Mouse (Mus musculus) splenic B cell, adult 2 months (primary cell): Measurements from ENCODE around the gene Cask.

Experiments
- DNase-seq: peaks from one replicate; pipeline ENCODE4 v3.0.0-alpha.2; 2011; ENCODE audit warnings: low read depth, low spot score
- H3K27me3 ChIP-seq: 2 replicates; pipeline ENCODE4 v1.6.1; 2012; ENCODE audit warnings: mild to moderate bottlenecking, low read length, moderate library complexity, mixed read lengths; ENCODE audit not compliant: control insufficient read depth, poor library complexity, insufficient read depth, severe bottlenecking
- H3K36me3 ChIP-seq: 2 replicates; pipeline ENCODE4 v1.6.1; 2012; ENCODE audit warnings: mild to moderate bottlenecking, low read length, moderate library complexity, mixed read lengths; ENCODE audit not compliant: control insufficient read depth, poor library complexity, insufficient read depth, severe bottlenecking

Gene Cask

GRCm38 (mm10) chrX:13552288-13552687 is 298.9 kb downstream of the Cask start:
- Histone ChIP-seq H3K27me3 (no peaks in the 10 kb centered on the region), H3K36me3 (no peaks in the 10 kb centered on the region)
- peak; percentile 2 for DNase-seq

DNA sequence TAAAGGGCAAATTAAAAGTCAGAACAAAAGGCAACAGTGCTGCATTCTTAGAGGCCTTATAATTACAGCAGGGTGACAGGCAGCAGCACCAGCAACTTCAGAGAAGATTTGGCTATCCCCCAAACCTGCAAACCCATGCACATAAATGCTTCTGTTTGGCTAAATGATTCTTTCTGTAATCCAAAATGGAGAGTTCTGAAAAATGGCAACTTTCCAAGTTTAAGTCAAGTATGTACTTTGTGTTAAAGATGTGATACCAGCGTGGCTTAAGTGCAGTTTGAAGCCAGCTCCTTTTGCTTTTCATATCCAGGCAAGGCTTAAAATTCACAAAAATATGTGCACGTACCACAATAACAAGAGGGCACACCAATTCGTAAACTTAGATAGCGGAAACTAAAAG is 299.6 kb downstream of the Cask start:
- no peaks in the 10 kb centered on the region for H3K36me3 ChIP-seq
- no peaks in the 10 kb centered on the region for H3K27me3 ChIP-seq
- DNase-seq = no peak

DNA sequence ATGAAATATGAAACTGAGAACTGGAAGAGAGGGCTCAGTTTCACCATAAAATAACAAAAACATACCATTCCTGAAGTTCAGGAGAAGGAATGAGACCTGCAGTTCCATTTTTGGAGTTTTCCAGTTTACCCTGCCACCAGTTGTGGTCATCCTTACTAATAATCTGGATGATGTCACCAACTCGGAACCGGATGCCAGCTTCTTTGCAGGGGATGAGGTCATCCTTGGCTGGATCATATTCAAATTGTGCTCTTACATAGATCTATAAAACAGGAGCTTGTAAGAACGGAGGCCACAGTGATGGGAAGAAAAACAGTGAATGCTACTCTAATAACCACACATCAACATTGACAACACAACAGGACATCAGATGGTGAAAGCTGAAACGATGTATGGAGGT is 302.1 kb downstream of the Cask start:
- no peak for DNase-seq
- H3K27me3 ChIP-seq = no peaks in the 10 kb centered on the region
- no peaks in the 10 kb centered on the region for H3K36me3 ChIP-seq

DNA sequence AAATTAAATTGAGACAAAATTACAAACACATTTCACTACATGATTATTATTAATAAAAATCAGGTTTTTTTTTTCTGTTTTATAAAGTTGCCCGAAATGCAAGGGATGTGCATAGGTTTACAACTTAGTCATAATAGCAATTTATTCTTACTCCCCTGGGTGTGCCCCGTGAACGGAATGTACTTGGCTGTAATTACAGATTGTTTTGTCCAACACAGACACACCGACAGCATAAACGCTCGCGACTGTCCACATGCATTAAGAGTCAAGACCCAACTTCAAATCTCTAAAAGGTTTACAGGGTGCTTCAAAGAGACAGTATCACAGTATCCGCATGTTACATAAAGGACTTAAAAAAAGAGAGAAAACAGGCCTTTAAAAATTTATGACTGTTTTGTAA is 329.9 kb downstream of the Cask start:
- H3K36me3 ChIP-seq = no peaks in the 10 kb centered on the region
- DNase-seq = no peak
- no peaks in the 10 kb centered on the region for H3K27me3 ChIP-seq

GRCm38 (mm10) chrX:13520566-13520965 is 330.6 kb downstream of the Cask start:
- Histone ChIP-seq H3K27me3 (no peaks in the 10 kb centered on the region), H3K36me3 (no peaks in the 10 kb centered on the region)
- no peak for DNase-seq

DNA sequence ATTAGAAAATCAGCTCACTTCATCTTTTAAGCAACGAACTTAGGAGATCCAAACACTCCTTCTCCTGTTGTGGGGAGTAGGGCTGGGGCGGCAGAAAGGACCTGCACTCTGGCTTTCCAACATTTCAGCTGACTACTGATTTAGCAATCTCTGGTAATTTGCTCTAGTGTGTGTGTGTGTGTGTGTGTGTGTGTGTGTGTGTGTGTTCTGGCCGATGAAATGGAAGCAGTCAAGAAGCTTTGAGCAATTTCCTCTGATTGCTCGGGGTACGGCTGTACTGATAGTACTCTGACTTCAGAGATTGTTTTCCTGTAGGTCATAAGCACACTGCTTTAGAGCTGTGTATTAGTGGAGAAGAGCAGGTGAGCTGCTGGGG is 331.8 kb downstream of the Cask start:
- Histone ChIP-seq H3K27me3 (no peaks in the 10 kb centered on the region), H3K36me3 (no peaks in the 10 kb centered on the region)
- DNase-seq = no peak

DNA sequence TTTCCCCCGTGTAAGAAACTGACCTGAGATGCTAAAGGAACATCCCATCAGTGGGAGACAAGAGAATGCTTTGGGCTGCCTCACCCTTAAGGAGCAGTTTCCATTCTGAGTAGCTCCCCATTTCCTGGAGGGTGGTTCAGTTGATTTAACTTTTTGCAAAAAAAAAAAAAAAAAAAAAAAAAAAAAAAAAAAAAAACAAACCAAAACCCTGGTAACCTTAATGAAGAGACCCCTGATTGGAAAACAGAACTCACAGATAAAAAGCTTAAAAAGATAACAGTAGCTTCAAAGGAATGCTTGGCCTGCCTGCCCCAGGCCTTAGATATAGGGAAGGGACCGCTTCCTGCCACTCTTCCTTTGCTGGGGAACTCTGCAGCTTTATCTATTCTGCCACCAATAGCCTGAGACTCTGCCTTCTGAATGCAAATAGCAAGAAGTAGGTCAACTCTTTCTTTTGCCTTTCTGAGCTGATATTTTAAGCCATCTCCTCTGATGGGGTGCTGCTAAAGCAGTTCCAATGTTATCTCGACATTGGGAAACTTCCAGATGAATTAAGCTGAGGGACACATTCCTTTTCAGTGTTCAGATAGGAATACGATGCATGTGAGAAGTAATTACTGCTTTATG is 332.3 kb downstream of the Cask start:
- no peaks in the 10 kb centered on the region for H3K36me3 ChIP-seq
- no peaks in the 10 kb centered on the region for H3K27me3 ChIP-seq
- no peak for DNase-seq

DNA sequence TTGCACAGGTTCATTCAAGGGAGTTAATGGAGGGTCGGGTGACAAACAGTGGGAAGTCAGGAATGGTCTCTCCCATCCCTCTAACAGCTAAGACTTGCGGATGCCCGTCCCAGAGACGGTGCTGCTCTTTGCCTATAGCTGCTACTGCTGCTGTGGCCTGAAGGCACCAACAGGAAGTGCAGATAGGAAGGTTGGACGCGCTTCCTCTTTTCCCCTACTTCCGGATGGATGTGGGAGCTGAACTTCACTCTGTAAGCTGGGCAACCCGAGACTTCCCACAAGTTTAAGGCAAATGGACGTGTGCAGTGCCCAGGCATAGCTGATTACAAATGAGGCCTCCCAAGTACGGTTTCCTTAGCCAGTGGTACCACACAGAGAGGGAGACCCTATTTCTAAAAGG is 333.1 kb downstream of the Cask start:
- Histone ChIP-seq H3K36me3 (no peaks in the 10 kb centered on the region), H3K27me3 (no peaks in the 10 kb centered on the region)
- peak; percentile 6 for DNase-seq

GRCm38 (mm10) chrX:13516451-13516850 is 334.7 kb downstream of the Cask start:
- no peaks in the 10 kb centered on the region for H3K27me3 ChIP-seq
- DNase-seq = peak; percentile 70

DNA sequence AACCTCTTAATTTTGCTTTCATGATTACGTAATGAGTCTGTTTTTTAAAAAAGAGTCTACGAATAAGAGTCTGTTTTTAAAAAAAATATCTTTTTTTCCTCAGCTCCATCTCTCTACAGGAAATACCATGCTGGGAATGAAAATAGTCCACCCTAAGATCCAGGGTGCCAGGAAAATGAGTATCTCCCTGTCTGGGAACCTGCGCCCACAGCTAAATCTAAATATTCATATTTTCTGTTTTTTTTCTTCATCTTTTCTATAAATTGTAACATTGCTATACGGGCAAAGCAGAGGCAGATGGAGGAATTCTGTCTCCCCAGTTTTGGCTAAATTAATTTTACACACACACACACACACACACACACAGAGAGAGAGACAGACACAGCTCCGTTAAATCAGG is 337.3 kb downstream of the Cask start:
- Histone ChIP-seq H3K27me3 (no peaks in the 10 kb centered on the region), H3K36me3 (no peaks in the 10 kb centered on the region)
- DNase-seq = no peak

More at GRCm38 (mm10) chrX:13516451-13516850, 334.7 kb downstream of the Cask start:
- H3K36me3 ChIP-seq = no peaks in the 10 kb centered on the region

GRCm38 (mm10) chrX:13513127-13513526 is 338.0 kb downstream of the Cask start:
- Histone ChIP-seq H3K27me3 (no peaks in the 10 kb centered on the region), H3K36me3 (no peaks in the 10 kb centered on the region)
- peak; percentile 39 for DNase-seq

GRCm38 (mm10) chrX:13506376-13506775 is 344.8 kb downstream of the Cask start:
- no peak for DNase-seq
- no peaks in the 10 kb centered on the region for H3K36me3 ChIP-seq
- no peaks in the 10 kb centered on the region for H3K27me3 ChIP-seq

DNA sequence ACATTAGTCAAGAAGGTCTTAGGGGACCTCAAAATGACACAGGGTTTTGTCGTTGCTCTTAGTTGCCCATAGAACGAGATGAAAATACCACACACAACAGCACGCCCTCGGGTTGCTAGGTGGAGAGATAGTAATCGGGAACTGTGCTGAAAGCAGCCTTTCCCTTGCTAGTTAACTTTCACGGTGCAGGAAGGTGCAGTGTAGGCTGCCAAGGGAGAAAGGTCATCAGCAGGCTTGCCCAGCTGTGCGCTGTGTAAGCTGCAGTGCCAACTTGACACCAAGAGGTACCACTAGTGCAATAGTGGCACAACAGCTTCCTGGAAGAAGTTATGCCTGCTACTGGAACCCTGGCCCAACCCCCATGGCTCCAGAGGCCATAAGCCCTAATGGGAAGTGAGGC is 346.8 kb downstream of the Cask start:
- Histone ChIP-seq H3K27me3 (no peaks in the 10 kb centered on the region), H3K36me3 (no peaks in the 10 kb centered on the region)
- DNase-seq = no peak

GRCm38 (mm10) chrX:13502862-13503375 is 348.2 kb downstream of the Cask start:
- Histone ChIP-seq H3K36me3 (no peaks in the 10 kb centered on the region), H3K27me3 (no peaks in the 10 kb centered on the region)
- no peak for DNase-seq

- DNase-seq = no peak
- no peaks in the 10 kb centered on the region for H3K36me3 ChIP-seq
- no peaks in the 10 kb centered on the region for H3K27me3 ChIP-seq
Measured at GRCm38 (mm10) chrX:13500284-13500683, 350.9 kb downstream of the Cask start.
